Mouse (Mus musculus) CH12.LX (cell line): ENCODE data around the gene Itsn1. TPM values are rescaled to one million over a fixed set of nuclear protein-coding genes. Genes with fewer than 3 reads are reported as not detected.
A peak's percentile ranks its signal among the peaks of the same experiment; 100 is the strongest.

ENCODE experiments used
- DNase-seq: peaks from one replicate; pipeline ENCODE4 v3.0.0-alpha.2; 2013; ENCODE audit errors: extremely low read depth
- H3K27ac ChIP-seq: 2 replicates; pipeline ENCODE4 v1.5.1; 2012; ENCODE audit warnings: low read depth, mild to moderate bottlenecking, control low read depth, moderate library complexity; ENCODE audit not compliant: insufficient read depth
- H3K27me3 ChIP-seq: replicated peaks from 2 replicates; pipeline ENCODE3; 2012; ENCODE audit warnings: inconsistent platforms
- H3K36me3 ChIP-seq, 2 experiments: replicated peaks in 1 of 2; 2 replicates each; pipeline versions ENCODE3 to v1.6.1; 2012; ENCODE audit warnings: inconsistent platforms in 1 of 2, low read length in 1 of 2, mild to moderate bottlenecking in 1 of 2, mixed read lengths in 1 of 2, moderate library complexity in 1 of 2; ENCODE audit not compliant: control insufficient read depth in 1 of 2, insufficient read depth in 1 of 2
- H3K4me1 ChIP-seq, 2 experiments: 2 replicates each; pipeline ENCODE4 v1.6.1; 2012; ENCODE audit warnings: inconsistent platforms in 1 of 2, moderate library complexity in 1 of 2; ENCODE audit not compliant: insufficient read depth in 2 of 2, control insufficient read depth in 1 of 2
- H3K4me2 ChIP-seq: 2 replicates; pipeline ENCODE4 v1.6.1; 2012; ENCODE audit warnings: low read depth, mild to moderate bottlenecking, control low read depth; ENCODE audit not compliant: poor library complexity, insufficient read depth, severe bottlenecking
- H3K4me3 ChIP-seq, 3 experiments: fragments of 150-350 bp in 1 of 3; sonication (generic) in 1 of 3; replicated peaks in 1 of 3; 2 replicates each; pipeline versions ENCODE3 to v1.5.1; 2011 to 2012; ENCODE audit warnings: low read depth in 2 of 3, low read length in 2 of 3, mild to moderate bottlenecking in 2 of 3, moderate library complexity in 2 of 3, control low read depth in 1 of 3, improper control_type of control experiment in 1 of 3, inconsistent platforms in 1 of 3, mixed read lengths in 1 of 3; ENCODE audit not compliant: poor library complexity in 1 of 3
- H3K79me2 ChIP-seq: replicated peaks from 2 replicates; pipeline ENCODE4 v1.6.1; 2012; ENCODE audit warnings: mild to moderate bottlenecking, moderate library complexity; ENCODE audit not compliant: control insufficient read depth, poor library complexity, insufficient read depth, severe bottlenecking; ENCODE audit errors: extremely low read depth
- H3K9ac ChIP-seq: 2 replicates; pipeline ENCODE4 v1.6.1; 2012; ENCODE audit warnings: low read depth, mild to moderate bottlenecking, control low read depth, moderate library complexity; ENCODE audit not compliant: insufficient read depth
- H3K9me3 ChIP-seq: replicated peaks from 2 replicates; pipeline ENCODE3; 2012; ENCODE audit warnings: low read length, inconsistent platforms, mixed read lengths
- CHD2 ChIP-seq: IDR thresholded peaks from 2 replicates; pipeline ENCODE4 v1.6.1; 2011; ENCODE audit warnings: low read length, improper control_type of control experiment
- CTCF ChIP-seq, 2 experiments: IDR thresholded peaks in 1 of 2; conservative IDR thresholded peaks in 1 of 2; 2 replicates each; pipeline ENCODE4 v1.5.1; 2011 to 2012; ENCODE audit warnings: low read depth in 2 of 2, low read length in 2 of 2, improper control_type of control experiment in 1 of 2, inconsistent platforms in 1 of 2, mild to moderate bottlenecking in 1 of 2, moderate library complexity in 1 of 2
- E2F4 ChIP-seq: IDR thresholded peaks from 2 replicates; pipeline ENCODE4 v1.6.1; 2011; ENCODE audit warnings: low read depth, low read length, improper control_type of control experiment; ENCODE audit not compliant: insufficient replicate concordance
- ELF1 ChIP-seq: IDR thresholded peaks from 2 replicates; pipeline ENCODE4 v1.6.1; 2014; ENCODE audit warnings: low read depth, mild to moderate bottlenecking, inconsistent platforms, low read length, improper control_type of control experiment
- JUN ChIP-seq: IDR thresholded peaks from 2 replicates; pipeline ENCODE4 v1.6.1; 2011; ENCODE audit warnings: low read depth, mild to moderate bottlenecking, low read length, improper control_type of control experiment, moderate library complexity; ENCODE audit not compliant: insufficient read depth
- JUND ChIP-seq: conservative IDR thresholded peaks from 2 replicates; pipeline ENCODE4 v1.6.1; 2011; ENCODE audit warnings: low read depth, low read length, improper control_type of control experiment
- MAFK ChIP-seq: IDR thresholded peaks from 2 replicates; pipeline ENCODE4 v1.6.1; 2011; ENCODE audit warnings: low read length, improper control_type of control experiment; ENCODE audit not compliant: insufficient replicate concordance
- MAX ChIP-seq: IDR thresholded peaks from 2 replicates; pipeline ENCODE4 v1.6.1; 2011; ENCODE audit warnings: low read length, improper control_type of control experiment
- MEF2A ChIP-seq: IDR thresholded peaks from 2 replicates; pipeline ENCODE4 v1.6.1; 2014; ENCODE audit warnings: low read depth, mild to moderate bottlenecking, inconsistent platforms, low read length, improper control_type of control experiment, borderline replicate concordance
- MYC ChIP-seq: IDR thresholded peaks from 2 replicates; pipeline ENCODE4 v1.6.1; 2011; ENCODE audit warnings: low read depth, mild to moderate bottlenecking, improper control_type of control experiment, low read length
- POLR2A ChIP-seq: IDR thresholded peaks from 2 replicates; pipeline ENCODE4 v1.6.1; 2011; ENCODE audit warnings: low read depth, mild to moderate bottlenecking, improper control_type of control experiment, low read length
- RAD21 ChIP-seq: IDR thresholded peaks from 2 replicates; pipeline ENCODE4 v1.6.1; 2011; ENCODE audit warnings: low read depth, mild to moderate bottlenecking, low read length, improper control_type of control experiment, moderate library complexity
- SIN3A ChIP-seq: IDR thresholded peaks from 2 replicates; pipeline ENCODE4 v1.6.1; 2012; ENCODE audit warnings: low read length, improper control_type of control experiment, inconsistent platforms
- SMC3 ChIP-seq: IDR thresholded peaks from 2 replicates; pipeline ENCODE4 v1.6.1; 2011; ENCODE audit warnings: low read depth, low read length, improper control_type of control experiment
- TBP ChIP-seq: conservative IDR thresholded peaks from 2 replicates; pipeline ENCODE4 v1.6.1; 2011; ENCODE audit warnings: low read depth, low read length, improper control_type of control experiment
- USF2 ChIP-seq: conservative IDR thresholded peaks from 2 replicates; pipeline ENCODE4 v1.6.1; 2011; ENCODE audit warnings: low read depth, low read length, improper control_type of control experiment
- ZMIZ1 ChIP-seq: IDR thresholded peaks from 2 replicates; pipeline ENCODE4 v1.6.1; 2012; ENCODE audit warnings: low read depth, mild to moderate bottlenecking, inconsistent platforms, low read length, improper control_type of control experiment
- ZNF384 ChIP-seq: IDR thresholded peaks from 2 replicates; pipeline ENCODE4 v1.6.1; 2012; ENCODE audit warnings: low read depth, low read length, improper control_type of control experiment, inconsistent platforms
- dilution Hi-C: fragments of 300-500 bp; cut with MboI; formaldehyde crosslinking; loops from 2 replicates; pipeline ENCODE4 v1.14.3; 2020; ENCODE audit warnings: low sequenced_read_pairs; ENCODE audit not compliant: extremely low pct_unique_long_range_greater_than_20kb, extremely low pct_ligation_motif_present
- in situ Hi-C: fragments of 300-500 bp; cut with MboI; formaldehyde crosslinking; loops from 3 replicates; pipeline ENCODE4 v1.14.3; 2019; ENCODE audit warnings: low sequenced_read_pairs, low pct_ligation_motif_present, low pct_unique_long_range_greater_than_20kb, mixed read lengths
- polyA plus RNA-seq: library from polyadenylated mRNA; unstranded; fragments of >175 nt; gene quantifications from 2 replicates; pipeline ENCODE4 v1.2.1, GENCODE M21; 2012; ENCODE audit warnings: low read depth; ENCODE audit not compliant: insufficient read length
- total RNA-seq, 2 experiments: library from RNA; depleted of rRNA; stranded (reverse); fragments of 300-350 nt in 1 of 2; fragments of >200 nt in 1 of 2; gene quantifications; 2 replicates each; pipeline ENCODE4 v1.2.3; 2012 to 2014

The Itsn1 gene
- total and polyA plus RNA-seq, 3 experiments, result 32.5 to 54.5 (median 46.3) TPM

DNA sequence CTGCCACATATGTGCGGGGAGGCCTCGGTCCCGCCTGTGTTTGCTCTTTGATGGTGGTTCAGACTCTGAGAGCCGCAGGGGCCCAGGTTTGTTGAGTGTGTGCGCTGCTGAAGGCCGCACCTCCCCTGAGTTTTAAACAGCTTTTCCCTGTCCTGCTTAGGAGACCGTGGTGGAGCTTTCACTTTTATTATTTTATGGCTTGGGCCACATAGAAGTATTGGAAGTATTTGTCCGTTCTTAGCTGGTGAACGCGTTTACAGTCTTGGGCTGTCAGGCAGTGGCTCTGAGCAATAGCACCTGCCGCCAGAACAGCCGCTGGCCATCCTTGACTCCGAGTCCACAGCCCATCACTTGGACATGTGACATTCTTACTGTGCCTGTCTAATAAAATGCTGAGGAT lies 27.2 kb upstream of the Itsn1 start:
- H3K4me2 ChIP-seq, result no peak overlapping the region

DNA sequence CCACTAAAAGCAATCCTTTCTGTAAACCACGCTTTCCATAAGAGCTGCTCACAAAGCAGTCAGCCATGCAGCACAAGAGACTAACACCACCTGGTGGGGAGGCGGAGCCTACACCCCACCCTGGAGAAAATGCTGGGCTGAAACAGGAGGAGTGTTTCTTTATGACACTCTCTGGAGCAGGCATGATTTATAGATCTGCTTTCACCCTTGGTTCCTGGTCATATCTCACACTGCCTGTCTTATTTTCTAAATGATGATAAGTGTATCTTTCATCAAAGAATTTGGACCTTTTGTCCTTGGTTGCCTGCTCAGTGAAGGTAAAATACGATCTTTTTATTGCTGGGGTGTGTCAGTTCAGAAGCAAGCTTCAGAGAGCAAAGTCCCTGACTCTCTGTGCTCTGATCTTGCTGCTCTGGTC lies 26.3 kb upstream of the Itsn1 start:
- no peak overlapping the region for H3K4me2 ChIP-seq
- in situ Hi-C loops, result loop anchor here (25.0 kb wide), 1 partner anchor 585 kb away; the partner anchor contains the start of gene Kcne2
- peaks cover 0 to 14% of the 10 kb centered on the region in 2 experiments; a peak in 1 of 4 replicates for H3K4me1 ChIP-seq
- TF ChIP-seq ZMIZ1, result no peak
- TF ChIP-seq E2F4, result no peak
- TF ChIP-seq MYC, result no peak
- H3K9me3 ChIP-seq, result peaks cover 5% of the 10 kb centered on the region
- dilution Hi-C loops, result no loop called here
- no peak for DNase-seq
- peaks cover 77 to 91% of the 10 kb centered on the region in 2 experiments for H3K36me3 ChIP-seq
- H3K27me3 ChIP-seq, result no peaks in the 10 kb centered on the region
- no peak overlapping the region for H3K4me3 ChIP-seq
- H3K79me2 ChIP-seq, result no peaks in the 10 kb centered on the region
- no peak overlapping the region for H3K9ac ChIP-seq
- no peak overlapping the region for H3K27ac ChIP-seq

More for the DNA sequence above, 27.2 kb upstream of the Itsn1 start:
- Histone ChIP-seq H3K9ac (no peak overlapping the region), H3K27me3 (no peaks in the 10 kb centered on the region), H3K9me3 (peaks cover 5% of the 10 kb centered on the region), H3K27ac (no peak overlapping the region), H3K79me2 (no peaks in the 10 kb centered on the region), H3K36me3 (peaks cover 75 to 90% of the 10 kb centered on the region in 2 experiments), H3K4me3 (no peak overlapping the region), H3K4me1 (peaks cover 0 to 14% of the 10 kb centered on the region in 2 experiments; a peak in 1 of 4 replicates)
- TF ChIP-seq POLR2A, result no peak
- in situ Hi-C loops (loop anchor here (25.0 kb wide), 1 partner anchor 585 kb away; the partner anchor contains the start of gene Kcne2), dilution Hi-C loops (no loop called here)
- DNase-seq, result no peak

DNA sequence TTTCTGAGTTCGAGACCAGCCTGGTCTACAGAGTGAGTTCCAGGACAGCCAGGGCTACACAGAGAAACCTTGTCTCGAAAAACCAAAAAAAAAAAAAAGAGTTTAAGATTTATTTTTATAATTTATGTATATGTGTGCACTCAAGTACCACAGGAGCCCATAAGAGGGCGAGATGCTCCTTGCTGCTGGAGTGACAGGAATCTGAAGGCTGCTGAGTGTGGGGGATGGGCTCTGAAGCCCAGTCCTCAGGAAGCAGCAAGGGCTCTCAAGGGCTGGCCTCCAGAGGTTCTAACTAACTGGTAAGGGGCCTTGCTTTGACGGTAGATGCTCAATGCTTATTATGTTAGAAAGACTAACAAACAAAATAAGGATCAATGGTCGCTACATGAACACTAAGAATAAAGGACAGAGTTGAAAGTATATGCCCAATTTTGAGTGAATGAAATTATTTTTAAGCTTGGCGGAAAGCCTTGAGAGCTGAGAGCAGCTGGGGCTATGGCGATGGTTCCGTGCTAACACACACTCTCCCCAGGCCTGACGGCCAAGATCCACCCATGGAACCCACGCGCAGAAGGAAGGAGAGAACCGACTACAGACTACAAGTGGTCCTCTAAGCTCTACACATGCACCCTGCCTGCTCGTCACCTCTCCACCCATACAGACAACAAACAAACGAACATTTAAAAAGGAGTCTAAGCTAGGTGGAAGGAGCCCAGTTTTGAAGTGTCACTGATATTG lies 24.3 kb upstream of the Itsn1 start:
- H3K36me3 ChIP-seq, result peaks cover 79 to 91% of the 10 kb centered on the region in 2 experiments
- in situ Hi-C loops, result loop anchor here (25.0 kb wide), 1 partner anchor 583 kb away; the partner anchor contains the start of gene Kcne2

More for the DNA sequence above, 24.3 kb upstream of the Itsn1 start:
- Histone ChIP-seq H3K27ac (no peak overlapping the region), H3K4me3 (no peak overlapping the region), H3K9ac (no peak overlapping the region), H3K9me3 (no peaks in the 10 kb centered on the region), H3K4me1 (peaks cover 0 to 14% of the 10 kb centered on the region in 2 experiments; a peak in 1 of 4 replicates), H3K79me2 (no peaks in the 10 kb centered on the region), H3K4me2 (no peak overlapping the region), H3K27me3 (no peaks in the 10 kb centered on the region)
- TF ChIP-seq RAD21 (peak; percentile 32), MAFK (no peak), ZNF384 (no peak), SMC3 (no peak), CTCF (conservative IDR thresholded peaks at IDR 0.05 in 1 of 2, IDR thresholded peaks at IDR 0.05 in 1 of 2; ENCODE audit: low read depth in 2 of 2, low read length in 2 of 2) (peak in 1 of 2 experiments; percentile 45; a peak in 2 of 4 replicates), JUND (no peak), CHD2 (peak; percentile 70), E2F4 (no peak), USF2 (no peak), SIN3A (no peak), ELF1 (no peak), JUN (no peak), TBP (no peak), MAX (no peak), MEF2A (no peak)
- no peak for DNase-seq
- dilution Hi-C loops, result no loop called here
